Mouse (Mus musculus) mature B cell (primary cell): ENCODE data around the gene Lrrc1.

Experiments used
- in situ Hi-C: fragments of 300-500 bp; cut with MboI; formaldehyde crosslinking; loops from 2 replicates; pipeline ENCODE4 v1.14.3; 2019

Gene Lrrc1

DNA sequence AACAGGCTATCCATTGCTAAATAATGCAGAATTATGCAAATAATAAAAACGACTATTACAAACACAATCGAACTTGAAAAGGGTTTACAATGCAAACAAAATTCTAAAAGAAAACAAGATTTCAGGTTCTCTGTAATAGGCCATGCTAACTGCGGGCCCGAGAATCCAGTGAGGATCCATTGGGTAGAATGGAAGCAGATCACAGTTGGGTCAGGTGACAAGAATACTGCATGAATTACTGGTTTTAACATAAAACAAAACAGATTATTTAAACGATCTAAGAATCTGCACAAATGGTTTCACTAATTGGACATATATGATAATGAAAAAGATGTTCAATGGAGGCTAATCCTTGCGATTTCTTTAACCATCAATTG lies 42.5 kb downstream of the Lrrc1 start:
- in situ Hi-C loops = no loop called here

DNA sequence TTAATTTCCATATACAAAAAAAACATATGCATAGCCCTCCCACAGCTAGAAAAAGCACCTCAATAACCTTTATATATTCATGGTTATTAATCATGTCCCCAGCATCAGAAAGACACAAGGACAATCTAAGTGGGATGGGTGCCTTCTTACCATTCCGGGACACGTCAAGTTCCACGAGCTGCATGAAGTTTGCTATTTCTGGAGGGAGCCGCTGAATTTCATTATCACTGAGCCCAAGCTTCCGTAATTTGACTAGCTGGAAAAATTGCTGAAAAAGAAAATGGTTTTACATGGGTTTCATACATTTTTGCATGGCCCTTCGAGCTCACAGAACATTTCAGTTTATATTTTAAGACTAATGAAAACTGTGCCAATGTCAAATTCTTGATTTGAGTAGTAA lies 45.6 kb downstream of the Lrrc1 start:
- in situ Hi-C loops = no loop called here

DNA sequence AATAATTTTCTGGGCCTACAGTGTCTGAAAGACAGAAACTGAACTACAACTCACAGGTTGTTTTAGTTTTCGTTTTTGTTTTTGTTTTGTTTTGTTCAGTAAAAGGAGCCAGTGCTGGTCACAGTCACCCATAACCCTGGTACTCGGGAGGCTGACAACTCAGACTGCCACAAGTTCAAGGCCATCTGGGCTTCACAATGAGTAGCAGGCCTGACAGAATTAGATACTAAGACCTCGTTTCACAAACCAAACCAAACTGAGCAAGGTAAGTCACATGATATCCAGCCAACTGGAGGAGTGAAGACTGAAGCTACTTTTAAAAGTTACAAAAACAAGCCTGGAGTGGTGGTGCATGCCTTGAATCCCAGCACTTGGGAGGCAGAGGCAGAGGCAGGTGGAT lies 46.3 kb downstream of the Lrrc1 start:
- in situ Hi-C loops = no loop called here

DNA sequence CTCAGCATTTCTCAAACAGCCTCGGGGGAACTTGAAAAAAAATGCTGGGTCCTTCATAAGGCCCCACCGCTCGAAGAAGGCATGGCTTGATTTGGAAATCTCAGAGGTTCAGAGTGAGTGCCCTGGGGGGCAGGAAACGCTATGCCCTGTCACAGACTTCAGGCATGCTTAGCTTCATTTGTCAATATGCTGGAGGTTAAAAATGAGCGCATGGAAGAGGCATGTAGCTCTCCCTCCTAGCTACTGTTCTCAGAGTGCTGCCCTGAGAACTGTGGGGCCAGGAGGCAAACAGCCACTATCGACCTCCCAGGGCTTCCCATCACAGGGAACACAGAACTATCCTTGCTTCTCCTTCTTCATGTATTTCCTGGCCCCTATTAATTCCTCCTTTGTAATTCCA lies 47.5 kb downstream of the Lrrc1 start:
- in situ Hi-C loops = no loop called here

DNA sequence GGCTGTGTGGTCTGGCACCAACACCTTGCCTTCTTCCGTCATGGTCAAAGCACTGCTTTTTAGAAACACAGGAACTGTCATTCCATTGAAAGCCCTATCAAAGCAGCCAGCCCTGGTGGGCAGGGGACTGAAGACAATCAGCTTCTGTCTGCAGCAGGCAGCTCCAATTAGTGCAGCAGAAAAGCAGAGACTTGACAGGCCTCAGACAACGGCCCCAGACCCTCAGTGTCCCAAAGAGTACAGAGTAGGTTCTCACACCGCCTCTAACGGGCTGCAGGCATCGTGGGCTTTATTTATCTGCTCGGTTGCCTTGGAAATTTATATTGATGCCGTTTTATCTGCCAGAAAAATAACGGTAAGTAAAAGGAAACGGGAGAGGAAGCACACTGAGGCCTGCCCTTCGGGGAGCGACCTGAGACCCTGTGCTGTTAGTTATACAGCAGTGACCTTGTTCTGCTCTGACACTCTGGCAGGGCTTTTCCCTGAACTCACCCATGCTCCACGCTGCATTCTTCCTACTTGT lies 48.1 kb downstream of the Lrrc1 start:
- in situ Hi-C loops = no loop called here

DNA sequence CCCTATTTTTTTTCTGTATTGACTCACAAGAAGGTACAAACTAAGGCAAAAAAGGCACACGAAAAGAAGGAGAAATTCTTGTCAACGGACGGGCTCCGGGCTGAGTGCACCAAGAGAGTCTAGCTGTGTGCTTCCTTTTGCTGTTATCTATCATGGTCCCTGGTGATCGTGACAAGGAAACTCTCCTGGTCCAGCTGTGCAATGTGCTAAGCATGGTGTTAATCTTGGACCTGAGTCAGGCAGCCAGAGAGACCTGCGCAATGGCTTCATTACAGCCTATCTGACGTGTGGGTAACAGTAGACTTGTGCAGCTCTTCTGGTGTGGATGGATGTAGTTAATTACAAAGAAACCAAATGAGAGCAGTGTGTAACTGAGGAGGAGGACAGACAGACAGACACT lies 50.4 kb downstream of the Lrrc1 start:
- in situ Hi-C loops = no loop called here

DNA sequence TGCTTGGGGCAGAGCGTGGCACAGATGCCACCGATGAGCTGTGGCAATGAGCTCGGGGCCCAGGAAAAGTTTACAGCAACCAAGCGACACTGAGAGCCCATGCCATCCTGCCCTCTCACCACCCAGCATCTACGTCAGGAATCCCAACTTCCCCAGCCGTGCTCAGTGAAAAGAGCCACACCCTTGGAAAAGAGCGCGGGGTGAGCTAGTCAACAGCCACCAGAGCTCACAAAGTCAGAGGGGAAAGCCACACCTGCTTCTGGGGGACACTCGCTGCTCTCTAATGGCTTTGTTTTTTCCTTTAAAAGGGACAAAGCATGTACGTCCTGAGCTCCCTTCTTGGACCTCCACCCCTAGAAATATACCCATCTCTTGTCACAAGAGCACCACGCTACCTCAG lies 56.1 kb downstream of the Lrrc1 start:
- in situ Hi-C loops = no loop called here

DNA sequence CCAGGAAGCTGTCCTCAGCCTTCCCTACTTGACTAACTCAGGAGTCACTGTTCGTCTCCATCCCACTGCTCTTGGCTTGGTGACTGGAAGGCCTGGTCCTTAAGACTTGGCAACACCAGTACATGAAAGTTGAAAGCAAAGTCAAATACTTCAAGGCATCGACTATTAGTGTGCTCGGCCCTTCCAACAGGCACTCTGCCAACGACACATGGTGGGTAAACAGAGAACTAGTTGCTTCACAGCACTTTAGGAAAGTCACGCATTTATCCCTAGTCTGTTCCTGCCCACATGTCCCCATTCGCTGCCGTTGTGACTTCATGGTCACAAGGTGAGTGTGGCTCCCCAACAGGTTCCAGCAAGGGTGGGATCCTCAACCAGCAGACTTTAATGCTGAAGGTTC lies 57.2 kb downstream of the Lrrc1 start:
- in situ Hi-C loops = no loop called here

DNA sequence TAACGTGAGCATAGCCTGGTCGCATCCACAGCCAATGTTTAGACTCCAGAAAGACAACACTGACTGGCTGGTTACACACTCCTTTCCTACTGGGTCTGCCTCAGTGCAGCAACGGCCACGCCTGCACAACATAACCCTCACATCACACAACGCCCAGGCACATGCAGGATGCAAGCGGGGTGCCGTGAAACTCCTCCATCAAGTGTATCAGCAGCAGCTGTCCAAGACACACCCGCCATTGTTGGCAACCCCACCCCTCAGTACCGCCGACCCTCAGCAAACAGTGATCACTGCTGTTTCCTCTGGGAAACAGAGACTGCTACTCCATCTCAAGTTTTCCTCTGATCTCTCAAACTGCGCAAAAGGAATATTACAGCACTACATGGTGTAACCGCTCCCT lies 58.8 kb downstream of the Lrrc1 start:
- in situ Hi-C loops = no loop called here

DNA sequence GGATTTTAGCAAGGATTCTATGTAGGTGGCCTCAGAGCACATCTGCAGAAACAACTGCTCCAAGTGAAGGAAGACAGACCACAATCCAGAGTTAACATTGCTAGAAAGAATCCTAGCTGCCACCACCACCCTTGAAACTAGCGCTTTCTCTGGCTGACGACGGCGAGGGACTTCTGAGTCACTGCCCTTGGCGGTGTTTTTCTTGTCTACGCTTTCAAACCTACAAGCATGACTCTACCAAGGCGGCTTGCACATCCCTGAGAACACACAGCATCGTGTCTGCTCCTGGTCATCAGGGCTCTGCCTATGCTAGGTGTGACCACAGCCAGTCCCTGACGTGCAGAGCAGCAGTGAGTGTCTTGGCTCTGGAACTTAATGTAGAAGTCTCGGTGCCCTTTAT lies 59.9 kb downstream of the Lrrc1 start:
- in situ Hi-C loops = no loop called here

DNA sequence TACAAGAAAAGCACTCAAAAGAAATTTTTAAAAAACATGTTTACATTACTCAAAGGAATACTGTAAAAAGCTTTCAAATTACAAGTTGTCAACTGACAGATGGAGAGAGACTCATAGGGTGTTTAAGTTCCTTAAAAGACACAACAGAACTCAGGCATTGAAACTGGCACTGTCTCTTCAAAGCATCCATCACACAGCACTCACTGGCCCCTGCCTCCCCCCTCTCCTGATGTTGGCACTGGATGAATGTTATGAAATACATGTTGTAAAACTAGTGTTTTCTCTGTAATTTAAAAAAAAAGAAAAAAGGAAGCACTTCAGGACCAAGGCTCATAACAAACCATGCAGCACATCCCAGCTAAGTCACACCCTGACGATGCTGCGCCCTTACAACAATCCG lies 61.1 kb downstream of the Lrrc1 start:
- in situ Hi-C loops = no loop called here

DNA sequence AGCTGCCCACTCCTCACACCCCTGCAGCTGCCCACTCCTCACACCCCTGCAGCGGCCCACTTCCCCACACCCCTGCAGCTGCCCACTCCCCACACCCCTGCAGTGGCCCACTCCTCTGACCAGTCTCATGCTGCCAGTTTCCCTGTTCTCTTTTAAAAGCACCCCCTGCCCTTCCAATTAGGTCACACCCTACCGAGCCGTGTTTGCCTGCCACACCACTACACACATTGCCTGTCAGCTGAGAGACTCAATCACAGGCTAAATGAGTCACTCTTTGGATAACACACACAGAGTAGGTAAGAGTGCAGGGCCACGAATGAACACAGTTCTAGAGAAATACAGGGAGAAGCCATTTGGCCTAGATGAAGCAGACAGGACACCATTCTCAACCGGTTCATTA lies 62.4 kb downstream of the Lrrc1 start:
- in situ Hi-C loops = no loop called here

DNA sequence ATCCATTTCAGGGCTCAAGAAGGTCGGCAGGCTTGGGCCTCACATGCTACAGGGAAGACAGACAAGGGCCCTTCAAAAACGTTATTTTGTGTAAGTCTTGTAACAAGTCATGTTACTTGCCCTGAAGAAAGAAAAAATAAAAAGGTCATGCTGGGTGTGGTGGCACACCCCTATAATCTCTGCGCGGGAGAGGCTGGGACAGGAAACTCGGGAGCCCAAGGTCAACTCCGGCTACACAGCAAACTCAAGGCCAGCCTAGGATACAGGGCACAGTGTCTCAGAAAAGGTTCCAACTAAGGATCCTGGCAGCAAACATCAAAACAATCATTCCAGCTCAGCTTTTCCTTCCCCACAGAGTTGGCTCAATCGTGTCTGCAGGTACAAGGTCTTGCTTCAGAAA lies 63.3 kb downstream of the Lrrc1 start:
- in situ Hi-C loops = no loop called here

DNA sequence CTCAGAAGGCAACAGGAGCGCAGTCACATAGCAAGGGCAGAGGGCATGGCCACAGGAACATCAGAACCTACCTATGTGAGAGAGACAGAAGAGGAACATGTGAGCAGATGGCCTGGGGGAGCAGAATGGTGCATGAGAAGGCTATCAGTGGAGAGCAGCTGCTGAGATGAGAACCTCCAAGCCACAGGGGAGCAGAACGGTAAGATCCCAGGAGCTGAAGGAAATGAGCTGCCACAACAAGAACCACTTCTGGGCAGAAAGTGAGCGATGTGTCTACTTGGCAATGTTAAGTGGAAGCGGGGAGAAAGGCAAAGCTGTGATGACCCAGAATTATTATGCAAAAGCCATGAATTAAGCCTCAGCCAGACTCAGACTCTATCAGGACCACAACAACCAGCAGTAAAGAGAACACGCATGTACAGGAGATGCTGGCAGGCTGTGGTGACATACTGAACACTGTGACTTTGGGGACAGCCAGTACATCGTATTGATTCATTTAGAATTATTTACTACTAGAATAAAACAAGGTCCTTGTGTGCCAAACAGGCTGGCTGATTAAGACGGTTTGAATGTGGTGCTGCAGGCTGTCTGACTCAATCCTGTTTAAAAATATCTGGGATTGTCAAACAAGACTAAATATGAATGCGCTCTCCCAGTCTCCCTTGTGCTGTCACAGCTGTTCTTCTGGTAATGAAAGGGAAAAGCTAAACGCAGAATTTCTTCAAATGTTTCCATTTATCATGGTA lies 63.9 kb downstream of the Lrrc1 start:
- in situ Hi-C loops = no loop called here

DNA sequence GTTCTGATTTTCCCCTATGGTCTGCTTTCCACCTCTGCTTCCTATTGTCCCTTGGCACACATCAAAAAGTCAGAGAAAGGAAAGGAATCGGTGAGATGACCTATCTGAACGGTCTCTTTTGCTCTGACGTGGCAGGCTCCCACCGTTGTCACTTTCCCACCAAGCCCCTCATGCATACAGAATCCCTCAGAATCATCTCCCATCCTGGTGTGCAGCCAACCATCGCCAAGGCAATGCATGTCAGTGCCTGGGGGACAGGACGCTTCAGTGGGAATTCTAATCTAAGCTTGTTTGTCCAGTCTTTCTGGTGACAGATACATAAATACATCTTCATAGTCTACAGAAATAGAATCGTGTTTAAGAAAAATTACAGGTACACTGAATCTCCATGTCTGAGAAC lies 64.7 kb downstream of the Lrrc1 start:
- in situ Hi-C loops = no loop called here

DNA sequence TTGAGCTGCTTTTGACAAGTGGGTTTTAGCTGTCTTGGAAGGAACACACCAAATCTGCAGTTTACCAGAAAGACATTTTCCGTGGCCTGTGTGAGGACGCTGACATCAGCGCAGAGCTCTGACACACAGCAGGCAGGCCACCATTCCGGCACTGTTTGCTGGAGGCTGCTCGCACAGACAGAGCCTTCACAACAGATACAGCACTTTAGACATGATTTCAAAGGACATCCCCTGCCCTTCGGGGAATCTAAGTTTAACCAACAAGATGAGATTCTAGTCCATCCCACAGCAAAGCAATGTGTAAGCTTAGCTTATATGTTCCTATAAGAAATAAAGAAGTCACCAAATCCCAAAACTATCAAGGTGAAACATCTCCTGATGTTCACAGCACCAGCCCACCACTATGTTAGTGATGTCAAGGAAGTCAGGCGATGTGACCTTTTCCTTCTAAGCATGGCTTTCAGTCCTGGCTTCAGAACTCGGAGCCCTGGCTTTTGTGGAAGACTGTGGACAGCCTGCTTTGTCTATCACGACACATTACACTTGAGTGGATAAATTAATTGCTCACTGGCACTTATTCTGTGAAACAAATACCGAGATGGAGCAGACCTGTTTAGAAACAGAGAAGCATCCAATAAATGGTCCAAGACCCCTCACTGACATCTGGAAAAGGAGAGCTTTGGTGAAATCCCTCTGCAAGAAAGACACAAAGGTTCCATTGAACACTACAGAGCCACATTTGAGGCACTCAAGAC lies 66.3 kb downstream of the Lrrc1 start:
- in situ Hi-C loops = no loop called here

DNA sequence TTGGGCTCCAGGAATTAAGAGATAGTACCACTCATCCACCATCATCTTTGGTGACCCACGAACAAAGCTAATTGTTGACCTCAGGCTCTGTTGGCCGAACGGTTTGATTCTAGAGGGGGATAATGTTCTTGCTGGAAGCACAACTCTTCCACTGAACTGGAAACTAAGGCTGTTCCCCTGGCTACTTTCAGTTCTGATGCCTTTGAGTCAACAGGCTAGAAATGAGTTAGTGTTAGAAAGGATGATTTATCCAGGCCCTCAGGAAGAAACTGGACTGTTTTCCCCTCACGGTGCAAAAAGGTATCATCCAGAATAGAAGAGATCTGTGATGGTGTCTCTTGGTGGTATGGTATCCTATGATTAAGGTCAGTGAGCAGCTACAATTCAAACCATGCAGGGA lies 70.1 kb downstream of the Lrrc1 start:
- in situ Hi-C loops = no loop called here

DNA sequence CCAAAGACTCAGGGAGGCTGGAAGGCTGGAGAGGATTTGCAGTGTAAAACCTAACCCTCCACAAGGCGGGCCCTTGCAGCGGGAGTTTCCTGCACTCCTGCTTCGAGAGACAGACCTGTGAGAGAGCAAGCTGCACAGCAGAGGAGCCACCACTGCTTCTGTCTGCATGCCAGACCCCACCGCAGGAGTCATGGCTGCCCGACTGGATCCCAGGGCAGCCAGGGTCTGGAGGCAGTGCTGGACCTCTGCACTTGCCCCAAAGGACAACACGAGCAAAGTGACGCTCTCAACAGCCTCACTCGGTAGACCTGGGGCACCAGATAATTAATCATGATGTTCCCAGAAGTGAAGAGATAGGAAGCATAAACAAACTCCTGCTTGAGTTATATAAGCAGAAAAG lies 72.1 kb downstream of the Lrrc1 start:
- in situ Hi-C loops = no loop called here

DNA sequence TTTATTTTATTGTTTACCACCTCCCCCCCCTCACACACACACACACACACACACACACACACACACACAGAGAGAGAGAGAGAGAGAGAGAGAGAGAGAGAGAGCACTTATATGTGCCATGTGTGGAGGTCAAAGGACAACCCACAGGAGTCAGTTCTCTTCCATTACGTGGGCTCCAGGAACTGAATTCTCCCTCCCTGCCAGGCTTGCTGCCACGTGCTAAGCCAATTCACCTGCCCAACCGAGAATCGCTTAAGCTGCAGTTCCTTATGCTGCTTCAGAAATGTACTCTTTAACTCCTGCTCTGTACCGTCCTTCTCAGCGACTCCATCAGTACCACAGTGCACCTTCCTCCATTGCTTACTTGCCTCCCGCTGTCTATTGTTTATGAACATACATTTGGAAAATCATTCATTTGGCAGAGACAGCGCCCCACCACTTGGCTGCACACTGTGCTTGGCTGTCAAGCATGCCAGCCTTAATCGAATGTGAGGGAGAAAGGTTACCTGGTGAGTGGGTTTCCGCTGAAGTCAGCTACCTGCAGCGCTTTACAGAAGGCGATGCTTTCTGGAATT lies 72.9 kb downstream of the Lrrc1 start:
- in situ Hi-C loops = no loop called here

DNA sequence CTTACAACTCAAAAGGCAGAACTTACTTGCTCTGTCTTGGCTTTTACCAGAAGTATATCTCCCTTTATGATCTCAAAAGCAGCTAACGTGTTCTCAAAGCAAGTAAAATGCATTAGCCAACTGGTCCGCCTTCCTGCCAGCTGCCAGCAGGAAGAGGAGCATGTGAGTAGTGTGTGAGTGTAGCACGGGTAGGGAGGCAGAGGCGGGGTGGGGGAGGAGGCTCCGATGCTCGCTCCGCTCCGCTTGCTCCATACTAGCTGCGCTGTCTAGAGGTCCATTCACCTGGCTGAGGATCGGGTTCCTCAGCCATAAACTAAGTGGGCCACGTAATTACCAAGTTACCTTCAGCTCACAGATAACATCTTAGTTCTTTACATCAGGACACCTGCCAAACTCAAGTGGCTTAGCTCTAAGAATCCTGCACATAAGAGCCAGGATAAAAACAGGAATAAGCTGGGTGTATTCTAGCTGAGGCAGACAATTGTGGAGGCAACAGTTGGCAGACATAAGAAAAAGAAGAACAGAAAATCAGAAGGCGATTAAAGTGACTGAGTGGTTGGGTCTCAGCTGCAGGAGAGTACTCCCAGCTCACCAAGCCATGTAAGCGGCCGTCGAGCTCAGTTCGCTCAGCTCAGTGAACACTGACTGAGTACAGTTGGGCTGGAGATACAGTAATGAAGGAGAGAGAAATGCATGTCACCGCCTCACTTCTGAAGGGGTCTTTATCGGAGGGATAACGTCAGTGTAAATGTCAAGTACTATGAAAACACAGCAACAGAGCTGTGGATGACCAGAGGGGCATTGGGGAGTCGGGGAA lies 74.7 kb downstream of the Lrrc1 start:
- in situ Hi-C loops = no loop called here

DNA sequence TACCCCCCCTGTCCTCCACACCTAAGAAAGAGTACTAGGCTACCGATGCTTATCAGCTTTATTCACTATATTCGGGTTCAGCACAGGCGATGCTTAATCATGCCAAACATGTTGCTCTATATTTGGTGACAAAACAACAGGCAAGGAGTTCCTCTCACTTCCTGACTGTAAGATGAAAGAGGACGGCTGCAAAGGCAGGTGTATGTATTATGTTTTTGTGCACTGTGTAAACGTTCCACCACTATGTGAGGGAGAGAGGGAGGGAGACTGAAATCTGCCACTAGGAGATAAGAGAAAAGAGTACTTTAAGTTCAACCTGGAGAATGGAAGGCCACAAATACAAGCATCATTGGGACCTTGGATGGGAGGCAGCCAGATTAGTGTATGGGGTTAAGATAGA lies 77.7 kb downstream of the Lrrc1 start:
- in situ Hi-C loops = no loop called here

DNA sequence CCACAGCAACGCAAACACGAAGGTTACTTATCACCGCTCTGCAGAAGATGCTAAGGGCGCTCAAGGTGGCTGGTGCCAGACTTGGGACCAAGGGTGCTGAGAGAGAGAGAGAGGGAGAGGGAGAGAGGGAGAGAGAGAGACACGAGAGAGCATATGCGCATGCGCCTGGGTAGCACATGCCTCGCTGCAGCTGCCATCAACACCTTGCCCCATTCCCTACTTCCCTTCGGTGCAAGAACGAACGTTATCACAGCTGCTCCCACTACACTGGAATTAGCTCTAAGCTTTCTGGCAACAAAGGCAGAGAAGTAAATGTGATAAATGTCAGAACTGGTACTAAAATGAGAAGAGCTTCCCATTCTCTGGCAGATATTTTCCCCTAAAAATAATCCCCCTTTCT lies 79.3 kb downstream of the Lrrc1 start:
- in situ Hi-C loops = no loop called here
